17 mouse cellular contexts compared by ENCODE assay signal in the genomic region with DNA sequence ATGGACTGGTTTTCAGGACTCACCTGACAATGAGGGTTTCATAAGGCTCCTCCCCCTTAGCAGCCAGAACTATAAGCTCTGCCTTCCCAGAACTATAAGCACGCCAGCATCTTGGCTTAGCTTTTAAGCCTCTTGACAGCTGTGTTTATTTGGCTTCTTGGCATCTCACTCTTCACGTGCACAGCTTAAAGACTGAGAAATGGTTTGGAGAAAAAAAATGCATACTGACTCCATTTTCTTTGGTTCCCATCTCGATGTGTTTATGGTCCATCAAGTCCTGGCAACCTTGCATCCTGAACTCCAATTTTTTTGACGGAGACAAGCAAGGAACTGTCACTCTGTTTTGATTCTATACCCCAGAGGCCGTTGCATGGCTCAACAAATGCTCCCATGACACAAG. TPM values are rescaled to one million over a fixed set of nuclear protein-coding genes. Genes with fewer than 3 reads are reported as not detected.
DNase-seq lines count a peak whose midpoint lies in the region; ATAC-seq and TF ChIP-seq lines count a peak whose summit lies in the region.
"Had no signal": no experiment of that assay in that cellular context is flagged by ENCODE, and none has a peak within 500 bp of the region (broad histone marks: within the 10 kb centered on the region; RNA-seq: fewer than 3 reads in every experiment).

No protein-coding gene starts in this region.

- no peaks in the 10 kb centered on the region for H3K9me3 ChIP-seq in forebrain, embryonic 14.5 days (replicated peaks; ENCODE audit: control insufficient read depth, low read length)
- no peaks in the 10 kb centered on the region for H3K9me3 ChIP-seq in forebrain, embryonic 13.5 days (replicated peaks)
- H3K9me3 ChIP-seq in heart, embryonic 10.5 days = no peaks in the 10 kb centered on the region
- H3K9me3 ChIP-seq: heart, embryonic 13.5 days had no signal

- no peaks in the 10 kb centered on the region for H3K36me3 ChIP-seq in forebrain, embryonic 14.5 days (ENCODE audit: control insufficient read depth, insufficient read depth, low read length)
- no peaks in the 10 kb centered on the region for H3K36me3 ChIP-seq in forebrain, embryonic 13.5 days (ENCODE audit: poor library complexity, severe bottlenecking)
- no peaks in the 10 kb centered on the region for H3K36me3 ChIP-seq in heart, embryonic 10.5 days
- H3K36me3 ChIP-seq: heart, embryonic 13.5 days had no signal

- ATAC-seq in forebrain, embryonic 14.5 days = no peak
- no peak for ATAC-seq in forebrain, embryonic 13.5 days
- ATAC-seq: hindbrain, embryonic 16.5 days had no signal

- no peak overlapping the region for H3K27ac ChIP-seq in forebrain, embryonic 14.5 days (ENCODE audit: low read depth, low read length)
- H3K27ac ChIP-seq in forebrain, embryonic 13.5 days = no peak overlapping the region
- H3K27ac ChIP-seq in heart, embryonic 10.5 days = no peak overlapping the region
- H3K27ac ChIP-seq: heart, embryonic 13.5 days had no signal

- no peaks in the 10 kb centered on the region for H3K27me3 ChIP-seq in forebrain, embryonic 14.5 days (replicated peaks; ENCODE audit: control insufficient read depth, insufficient read depth, low read length)
- H3K27me3 ChIP-seq in forebrain, embryonic 13.5 days = no peaks in the 10 kb centered on the region
- peaks cover 17% of the 10 kb centered on the region for H3K27me3 ChIP-seq in heart, embryonic 10.5 days (ENCODE audit: insufficient read depth, poor library complexity, severe bottlenecking)

- WGBS in forebrain, embryonic 14.5 days = 63% methylated on average over 5 of the region's 5 CpGs
- 72% methylated on average over 5 of the region's 5 CpGs for WGBS in forebrain, embryonic 13.5 days
- WGBS in heart, embryonic 10.5 days = 63% methylated on average over 5 of the region's 5 CpGs

- no peak overlapping the region for H3K4me2 ChIP-seq in forebrain, embryonic 14.5 days (ENCODE audit: low read length)
- H3K4me2 ChIP-seq in forebrain, embryonic 13.5 days = no peak overlapping the region
- H3K4me2 ChIP-seq: heart, embryonic 13.5 days had no signal

- H3K4me3 ChIP-seq in forebrain, embryonic 14.5 days (ENCODE audit: low read depth, low read length) = no peak overlapping the region
- no peak overlapping the region for H3K4me3 ChIP-seq in forebrain, embryonic 13.5 days
- H3K4me3 ChIP-seq in heart, embryonic 10.5 days = no peak overlapping the region
- H3K4me3 ChIP-seq: heart, embryonic 13.5 days had no signal

- no peak overlapping the region for H3K9ac ChIP-seq in forebrain, embryonic 14.5 days (ENCODE audit: low read length)
- no peak overlapping the region for H3K9ac ChIP-seq in forebrain, embryonic 13.5 days
- H3K9ac ChIP-seq: heart, embryonic 13.5 days had no signal

- peak; percentile 74 for DNase-seq in forebrain, embryonic 14.5 days (ENCODE audit: low spot score)
- DNase-seq in left cerebral cortex, postnatal 4 days = peak; percentile 5
- no peak for DNase-seq in left cerebral cortex, adult 8-10 months (ENCODE audit: low spot score in 2 of 2)
- peak; percentile 72 for DNase-seq in brain, embryonic 14.5 days (ENCODE audit: low read depth)
- DNase-seq in heart, adult 18-20 months = no peak
- DNase-seq in heart, embryonic 10.5 days (ENCODE audit: low spot score) = no peak
- DNase-seq: adrenal gland, postnatal 10 days; cerebellum, adult 18-20 months; cerebellum, adult 9-11 months; cerebellum, postnatal 36 days; gastrocnemius, postnatal 14 days; heart, postnatal 36 days had no signal

- no peak for TF ChIP-seq CTCF in brain, embryonic 14.5 days (IDR thresholded peaks at IDR 0.05; ENCODE audit: borderline replicate concordance, extremely low read depth, insufficient read depth, insufficient read length)

- no peak for TF ChIP-seq POLR2A in brain, embryonic 14.5 days (IDR thresholded peaks at IDR 0.05; ENCODE audit: borderline replicate concordance, extremely low read depth, insufficient read depth, insufficient read length, poor library complexity, severe bottlenecking)

- intact Hi-C loops in left cerebral cortex, postnatal 4 days (cut with DNase I) = no loop called here

- peaks cover 18% of the 10 kb centered on the region for H3K4me1 ChIP-seq in forebrain, embryonic 14.5 days (ENCODE audit: control insufficient read depth, insufficient read depth, low read length)
- peaks cover 18% of the 10 kb centered on the region for H3K4me1 ChIP-seq in forebrain, embryonic 13.5 days
- peaks cover 15% of the 10 kb centered on the region for H3K4me1 ChIP-seq in heart, embryonic 10.5 days

RNA-seq across cellular contexts. Expression of a gene that starts 35.7 kb away (rescaled TPM):
- polyA plus RNA-seq in forebrain, embryonic 14.5 days (2014; fragmentation: Nextera tagmentation; extraction: Ambion mirVana) = 6.0 and 11.2 TPM in 2 replicates
- 4.6 and 5.2 TPM in 2 replicates for polyA plus RNA-seq in forebrain, embryonic 13.5 days (2015; fragmentation: Nextera tagmentation; extraction: Ambion mirVana)
- total RNA-seq in left cerebral cortex, postnatal 4 days (2021) = 1 to 10 TPM; 3.3 to 3.4 TPM
- total RNA-seq in left cerebral cortex, adult 8-10 months (2022) = 10 to 100 TPM in 3 of 4 experiments, 1 to 10 TPM in 1; 7.6 to 45.4 (median 23.2) TPM
- 5.6 and 6.0 TPM in 2 replicates for polyA plus RNA-seq in brain, embryonic 14.5 days (2012; rRNA removed)
- 1 to 10 TPM; 3.1 to 5.3 TPM for total RNA-seq in heart, adult 18-20 months (2021)
- 0.46 and 1.3 TPM in 2 replicates for polyA plus RNA-seq in heart, embryonic 10.5 days (2016; fragmentation: Nextera tagmentation; extraction: Ambion mirVana)
- total RNA-seq: MEL had no signal
- polyA plus RNA-seq: C2C12 had no signal

Comparison
In these comparisons a context has a peak if more than half of its experiments do, and no peak if none do; other contexts are left out.
1. DNase-seq: peak in forebrain, embryonic 14.5 days (single experiment), left cerebral cortex, postnatal 4 days (single experiment) and brain, embryonic 14.5 days (single experiment); none in left cerebral cortex, adult 8-10 months (0 of 2), heart, adult 18-20 months (0 of 2) and heart, embryonic 10.5 days (single experiment).